Mouse (Mus musculus): ENCODE measurements around the gene Kcnj14. TPM values are rescaled to one million over a fixed set of nuclear protein-coding genes. Genes with fewer than 3 reads are reported as not detected.
A peak's percentile ranks its signal among the peaks of the same experiment; 100 is the strongest.

Gene Kcnj14
- polyA plus RNA-seq, 1 experiment from 2014 or later = 1.2 TPM

DNA sequence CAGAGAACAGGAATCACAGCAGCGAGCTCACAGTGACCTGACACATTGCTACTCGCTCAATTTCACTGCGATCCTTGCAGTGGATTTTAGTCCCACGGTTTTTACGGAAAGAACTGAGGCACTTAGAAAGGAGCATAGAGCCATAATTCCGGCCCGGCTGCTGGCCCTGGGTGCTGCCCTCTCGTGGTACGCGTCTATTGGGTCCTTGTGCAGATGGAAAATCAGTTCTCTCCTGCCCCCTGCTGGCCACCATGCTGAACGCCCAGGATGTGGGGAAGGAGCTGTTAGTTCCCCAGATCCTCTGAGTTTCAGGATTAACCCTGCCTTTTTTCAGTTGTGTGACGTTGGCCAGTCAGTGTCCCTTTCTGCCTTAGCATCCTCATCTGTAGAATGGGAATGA is 23.2 kb downstream of the Kcnj14 start:
- WGBS = 3% methylated on average over 12 of the region's 12 CpGs
- H3K27ac ChIP-seq (ENCODE audit: low read depth, low read length) = no peak overlapping the region
- peak; percentile 56 for ATAC-seq
- H3K9me3 ChIP-seq (ENCODE audit: control insufficient read depth, low read length) = no peaks in the 10 kb centered on the region
- no peaks in the 10 kb centered on the region for H3K27me3 ChIP-seq (replicated peaks; ENCODE audit: control insufficient read depth, insufficient read depth, low read length)
- H3K4me2 ChIP-seq (ENCODE audit: low read length) = no peak overlapping the region; the same call in 1 of the 2 replicates
- no peak overlapping the region for H3K4me3 ChIP-seq (ENCODE audit: low read length)
- no peak overlapping the region for H3K9ac ChIP-seq (ENCODE audit: low read depth, low read length)
- H3K36me3 ChIP-seq (ENCODE audit: control insufficient read depth, insufficient read depth, low read length) = peaks cover 22% of the 10 kb centered on the region
- H3K4me1 ChIP-seq (ENCODE audit: control insufficient read depth, insufficient read depth, low read depth, low read length) = peaks cover 20% of the 10 kb centered on the region

DNA sequence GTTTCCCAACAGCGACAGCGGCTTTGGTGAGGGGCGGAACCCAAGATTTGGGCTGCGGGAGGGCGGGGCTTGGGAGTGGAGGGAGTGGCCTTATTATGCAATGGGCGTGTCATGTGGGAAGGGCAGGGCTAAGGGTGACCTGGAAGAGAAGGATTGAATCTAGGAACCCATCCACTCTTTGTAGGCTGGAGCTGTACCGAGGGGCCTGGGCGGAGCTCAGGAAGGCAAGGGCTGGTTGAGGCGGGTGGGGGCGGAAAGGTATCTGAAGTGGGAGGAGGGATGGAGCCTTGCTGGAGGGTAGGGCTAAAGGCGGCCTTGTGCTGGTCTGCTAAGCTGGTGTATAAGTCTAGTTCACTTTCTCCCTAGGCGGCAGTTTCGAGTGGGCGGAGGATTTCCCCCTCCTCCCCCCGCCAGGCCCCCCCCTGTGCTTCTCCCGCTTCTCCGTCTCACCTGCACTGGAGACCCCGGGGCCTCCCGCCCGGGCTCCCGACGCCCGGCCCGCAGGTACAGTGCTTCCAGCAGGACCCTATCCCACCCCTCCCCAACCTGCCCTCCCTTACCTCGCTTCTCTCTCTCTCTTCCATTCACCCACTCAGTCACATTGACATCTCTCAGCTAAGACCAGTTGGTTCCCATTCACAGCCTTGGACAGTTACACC is 23.9 kb downstream of the Kcnj14 start:
- no peaks in the 10 kb centered on the region for H3K9me3 ChIP-seq (ENCODE audit: control insufficient read depth, low read length)
- no peak overlapping the region; the same call in 1 of the 2 replicates for H3K4me2 ChIP-seq (ENCODE audit: low read length)
- no peak overlapping the region for H3K9ac ChIP-seq (ENCODE audit: low read depth, low read length)
- H3K27me3 ChIP-seq (replicated peaks; ENCODE audit: control insufficient read depth, insufficient read depth, low read length) = no peaks in the 10 kb centered on the region
- H3K27ac ChIP-seq (ENCODE audit: low read depth, low read length) = no peak overlapping the region
- no peak overlapping the region for H3K4me3 ChIP-seq (ENCODE audit: low read length)
- peaks cover 20% of the 10 kb centered on the region for H3K4me1 ChIP-seq (ENCODE audit: control insufficient read depth, insufficient read depth, low read depth, low read length)
- peak; percentile 28; the same call in 1 of the 2 replicates for ATAC-seq
- WGBS = 27% methylated on average over 22 of the region's 25 CpGs
- peaks cover 26% of the 10 kb centered on the region for H3K36me3 ChIP-seq (ENCODE audit: control insufficient read depth, insufficient read depth, low read length)

DNA sequence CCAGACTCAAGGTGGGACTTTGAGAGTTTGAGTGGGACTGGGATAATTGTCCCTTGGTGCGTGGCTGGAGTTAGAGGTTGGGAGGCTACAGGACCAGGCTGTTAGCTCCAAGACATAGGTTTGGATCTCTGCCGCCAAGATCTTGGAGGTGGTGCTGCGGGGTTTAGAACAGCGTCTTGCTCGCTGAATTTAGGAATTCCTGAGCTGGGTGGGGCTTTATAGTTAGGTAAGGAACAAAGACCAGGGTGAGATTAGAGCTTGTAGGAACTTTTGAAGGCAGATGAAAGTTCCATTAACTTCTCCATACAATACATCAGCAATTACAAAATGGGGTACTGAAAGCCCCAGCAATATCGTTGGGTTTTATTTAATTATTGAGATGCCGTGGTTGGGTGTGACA is 24.6 kb downstream of the Kcnj14 start:
- no peak overlapping the region for H3K4me3 ChIP-seq (ENCODE audit: low read length)
- H3K9me3 ChIP-seq (ENCODE audit: control insufficient read depth, low read length) = no peaks in the 10 kb centered on the region
- H3K27me3 ChIP-seq (replicated peaks; ENCODE audit: control insufficient read depth, insufficient read depth, low read length) = no peaks in the 10 kb centered on the region
- H3K36me3 ChIP-seq (ENCODE audit: control insufficient read depth, insufficient read depth, low read length) = peaks cover 31% of the 10 kb centered on the region
- H3K27ac ChIP-seq (ENCODE audit: low read depth, low read length) = no peak overlapping the region
- 47% methylated on average over 7 of the region's 7 CpGs for WGBS
- no peak overlapping the region for H3K9ac ChIP-seq (ENCODE audit: low read depth, low read length)
- H3K4me2 ChIP-seq (ENCODE audit: low read length) = no peak overlapping the region
- H3K4me1 ChIP-seq (ENCODE audit: control insufficient read depth, insufficient read depth, low read depth, low read length) = peaks cover 20% of the 10 kb centered on the region
- no peak for ATAC-seq

DNA sequence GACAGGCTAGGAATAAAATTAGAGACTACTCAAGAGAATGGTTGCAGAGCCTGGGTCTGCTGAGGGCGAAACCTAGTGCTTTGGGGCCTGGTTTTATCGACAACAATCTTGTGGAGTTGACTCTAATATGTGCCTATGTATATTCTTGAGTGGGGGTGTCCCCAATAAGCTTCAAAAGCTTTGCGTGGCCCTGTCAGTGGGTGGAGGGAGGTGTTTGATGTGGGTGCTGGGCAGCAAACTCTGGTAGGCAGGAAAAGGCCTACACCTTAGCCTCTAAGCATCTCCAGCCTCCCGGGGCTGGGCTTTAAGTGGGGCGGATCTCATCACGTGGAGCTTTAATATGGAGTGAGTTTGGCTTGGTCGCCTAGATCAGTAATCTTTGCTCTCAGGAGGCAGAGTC is 25.7 kb downstream of the Kcnj14 start:
- no peaks in the 10 kb centered on the region for H3K27me3 ChIP-seq (replicated peaks; ENCODE audit: control insufficient read depth, insufficient read depth, low read length)
- no peak for ATAC-seq
- 54% methylated on average over 7 of the region's 7 CpGs for WGBS
- peaks cover 40% of the 10 kb centered on the region for H3K36me3 ChIP-seq (ENCODE audit: control insufficient read depth, insufficient read depth, low read length)
- H3K4me3 ChIP-seq (ENCODE audit: low read length) = no peak overlapping the region
- no peak overlapping the region for H3K9ac ChIP-seq (ENCODE audit: low read depth, low read length)
- no peak overlapping the region for H3K27ac ChIP-seq (ENCODE audit: low read depth, low read length)
- peaks cover 20% of the 10 kb centered on the region for H3K4me1 ChIP-seq (ENCODE audit: control insufficient read depth, insufficient read depth, low read depth, low read length)
- H3K9me3 ChIP-seq (ENCODE audit: control insufficient read depth, low read length) = no peaks in the 10 kb centered on the region
- no peak overlapping the region for H3K4me2 ChIP-seq (ENCODE audit: low read length)

DNA sequence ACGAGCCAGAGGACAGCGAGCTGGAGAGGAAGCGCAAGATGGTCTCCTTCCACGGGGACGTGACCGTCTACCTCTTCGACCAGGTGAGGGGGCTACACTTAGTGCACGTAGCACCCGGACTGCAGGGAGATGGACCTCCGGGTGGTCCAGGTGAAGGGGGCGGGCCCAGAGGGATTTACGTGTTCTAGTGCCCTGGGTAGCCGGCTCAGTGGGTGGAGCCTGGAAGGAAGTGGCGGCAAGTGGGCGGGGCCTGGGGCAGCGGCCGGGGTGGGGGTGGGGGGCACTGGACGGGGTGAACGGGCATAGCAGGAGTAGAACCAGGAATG is 26.1 kb downstream of the Kcnj14 start:
- peaks cover 20% of the 10 kb centered on the region for H3K4me1 ChIP-seq (ENCODE audit: control insufficient read depth, insufficient read depth, low read depth, low read length)
- H3K4me2 ChIP-seq (ENCODE audit: low read length) = peak overlapping the region; percentile 54
- peaks cover 45% of the 10 kb centered on the region for H3K36me3 ChIP-seq (ENCODE audit: control insufficient read depth, insufficient read depth, low read length)
- no peak overlapping the region for H3K27ac ChIP-seq (ENCODE audit: low read depth, low read length)
- no peak for ATAC-seq
- WGBS = 4% methylated on average over 19 of the region's 19 CpGs
- peak overlapping the region; percentile 25; the same call in 1 of the 2 replicates for H3K4me3 ChIP-seq (ENCODE audit: low read length)
- H3K9ac ChIP-seq (ENCODE audit: low read depth, low read length) = peak overlapping the region; percentile 63
- H3K27me3 ChIP-seq (replicated peaks; ENCODE audit: control insufficient read depth, insufficient read depth, low read length) = no peaks in the 10 kb centered on the region
- no peaks in the 10 kb centered on the region for H3K9me3 ChIP-seq (ENCODE audit: control insufficient read depth, low read length)

DNA sequence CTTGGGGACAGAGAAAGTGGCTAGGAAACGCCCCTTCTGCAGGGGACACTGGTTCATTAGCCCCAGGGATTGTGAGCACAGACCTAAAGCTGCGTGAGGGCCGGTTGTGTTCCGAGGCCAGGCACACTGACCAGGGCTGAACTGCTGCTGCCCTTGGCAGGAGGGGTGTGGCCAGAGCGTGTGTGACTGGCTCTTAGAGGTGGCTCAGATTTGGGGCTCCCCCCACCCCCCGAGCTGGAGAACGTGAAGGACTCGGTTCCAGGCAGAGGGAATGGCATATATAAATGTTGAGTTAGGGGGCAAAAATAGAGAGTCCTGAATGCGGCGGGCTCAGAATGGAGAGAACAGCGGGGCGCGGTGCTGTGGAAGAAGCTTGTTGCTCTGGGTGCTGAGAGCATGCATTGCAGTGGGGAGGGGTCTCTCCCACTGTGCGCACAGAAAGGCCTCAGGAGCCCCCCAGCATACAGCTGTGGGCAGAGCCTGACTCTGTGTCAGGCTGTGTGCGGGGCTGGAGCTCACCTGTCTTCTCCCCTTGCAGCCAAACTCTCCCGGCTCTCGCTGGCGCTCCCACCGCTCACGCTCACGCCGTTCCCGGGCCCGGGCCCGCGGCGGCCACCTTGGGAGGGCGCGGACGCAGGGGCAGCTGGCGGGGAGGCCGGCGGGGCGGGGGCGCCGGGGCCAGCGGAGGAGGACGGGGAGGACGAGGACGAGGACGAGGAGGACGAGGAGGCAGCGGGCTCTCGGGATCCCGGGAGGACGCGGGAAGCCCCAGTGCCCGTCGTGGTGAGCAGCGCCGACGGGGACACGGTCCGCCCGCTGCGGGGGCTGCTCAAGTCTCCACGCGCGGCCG is 26.7 kb downstream of the Kcnj14 start:
- no peak for ATAC-seq
- peak overlapping the region; percentile 54 for H3K4me2 ChIP-seq (ENCODE audit: low read length)
- peaks cover 50% of the 10 kb centered on the region for H3K36me3 ChIP-seq (ENCODE audit: control insufficient read depth, insufficient read depth, low read length)
- H3K9ac ChIP-seq (ENCODE audit: low read depth, low read length) = peak overlapping the region; percentile 63
- no peak overlapping the region for H3K27ac ChIP-seq (ENCODE audit: low read depth, low read length)
- H3K27me3 ChIP-seq (replicated peaks; ENCODE audit: control insufficient read depth, insufficient read depth, low read length) = no peaks in the 10 kb centered on the region
- peak overlapping the region; percentile 25 for H3K4me3 ChIP-seq (ENCODE audit: low read length)
- no peaks in the 10 kb centered on the region for H3K9me3 ChIP-seq (ENCODE audit: control insufficient read depth, low read length)
- peaks cover 20% of the 10 kb centered on the region for H3K4me1 ChIP-seq (ENCODE audit: control insufficient read depth, insufficient read depth, low read depth, low read length)
- WGBS = 2% methylated on average over 57 of the region's 60 CpGs

DNA sequence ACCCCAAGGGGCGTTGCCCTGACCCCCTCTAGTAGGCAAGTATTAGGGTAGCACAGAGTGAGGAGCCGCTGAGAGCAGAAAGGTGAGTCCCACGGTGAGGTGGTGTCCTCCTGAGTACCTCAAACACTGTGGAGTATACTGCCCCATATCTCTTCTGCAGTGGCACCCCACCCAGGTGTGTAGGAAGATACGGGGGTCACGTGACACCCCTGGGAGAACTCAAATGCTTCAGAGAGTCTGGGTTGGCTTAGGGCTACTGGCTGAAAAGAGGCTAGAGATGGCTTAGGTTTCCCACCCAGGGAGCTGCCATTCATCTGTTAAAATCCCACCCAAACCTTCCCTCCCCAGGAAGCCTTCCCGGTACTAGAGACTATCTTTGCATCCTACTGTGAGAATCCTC is 27.6 kb downstream of the Kcnj14 start:
- no peak overlapping the region for H3K4me2 ChIP-seq (ENCODE audit: low read length)

DNA sequence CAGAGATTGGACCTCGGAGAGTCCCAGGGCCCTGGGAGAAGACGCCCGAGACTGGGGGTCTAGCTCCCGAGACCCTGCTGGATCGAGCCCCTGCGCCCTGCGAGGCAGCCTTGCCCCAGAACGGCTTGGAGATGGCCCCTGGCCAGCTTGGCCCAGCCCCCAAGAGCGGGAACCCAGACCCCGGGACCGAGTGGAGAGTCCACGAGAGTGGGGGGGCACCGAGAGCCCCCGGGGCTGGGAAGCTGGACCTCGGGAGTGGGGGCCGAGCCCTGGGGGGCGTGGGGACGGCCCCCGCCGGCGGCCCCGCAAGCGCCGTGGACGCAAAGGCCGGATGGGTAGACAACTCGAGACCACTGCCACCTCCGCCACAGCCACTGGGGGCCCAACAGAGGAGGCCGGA is 29.6 kb downstream of the Kcnj14 start:
- ATAC-seq = no peak
- no peak overlapping the region for H3K4me2 ChIP-seq (ENCODE audit: low read length)
- H3K27me3 ChIP-seq (replicated peaks; ENCODE audit: control insufficient read depth, insufficient read depth, low read length) = no peaks in the 10 kb centered on the region
- no peaks in the 10 kb centered on the region for H3K9me3 ChIP-seq (ENCODE audit: control insufficient read depth, low read length)
- H3K4me3 ChIP-seq (ENCODE audit: low read length) = no peak overlapping the region
- no peak overlapping the region; the same call in 1 of the 2 replicates for H3K9ac ChIP-seq (ENCODE audit: low read depth, low read length)
- peaks cover 18% of the 10 kb centered on the region for H3K4me1 ChIP-seq (ENCODE audit: control insufficient read depth, insufficient read depth, low read depth, low read length)
- H3K36me3 ChIP-seq (ENCODE audit: control insufficient read depth, insufficient read depth, low read length) = peaks cover 58% of the 10 kb centered on the region
- WGBS = 95% methylated on average over 29 of the region's 29 CpGs
- no peak overlapping the region for H3K27ac ChIP-seq (ENCODE audit: low read depth, low read length)

More for the DNA sequence above, 27.6 kb downstream of the Kcnj14 start:
- H3K4me3 ChIP-seq (ENCODE audit: low read length) = no peak overlapping the region
- 50% methylated on average over 6 of the region's 6 CpGs for WGBS
- H3K9ac ChIP-seq (ENCODE audit: low read depth, low read length) = peak overlapping the region; percentile 6; the same call in 1 of the 2 replicates
- H3K4me1 ChIP-seq (ENCODE audit: control insufficient read depth, insufficient read depth, low read depth, low read length) = peaks cover 20% of the 10 kb centered on the region
- no peak for ATAC-seq
- no peaks in the 10 kb centered on the region for H3K27me3 ChIP-seq (replicated peaks; ENCODE audit: control insufficient read depth, insufficient read depth, low read length)
- H3K9me3 ChIP-seq (ENCODE audit: control insufficient read depth, low read length) = no peaks in the 10 kb centered on the region
- no peak overlapping the region for H3K27ac ChIP-seq (ENCODE audit: low read depth, low read length)
- peaks cover 50% of the 10 kb centered on the region for H3K36me3 ChIP-seq (ENCODE audit: control insufficient read depth, insufficient read depth, low read length)

DNA sequence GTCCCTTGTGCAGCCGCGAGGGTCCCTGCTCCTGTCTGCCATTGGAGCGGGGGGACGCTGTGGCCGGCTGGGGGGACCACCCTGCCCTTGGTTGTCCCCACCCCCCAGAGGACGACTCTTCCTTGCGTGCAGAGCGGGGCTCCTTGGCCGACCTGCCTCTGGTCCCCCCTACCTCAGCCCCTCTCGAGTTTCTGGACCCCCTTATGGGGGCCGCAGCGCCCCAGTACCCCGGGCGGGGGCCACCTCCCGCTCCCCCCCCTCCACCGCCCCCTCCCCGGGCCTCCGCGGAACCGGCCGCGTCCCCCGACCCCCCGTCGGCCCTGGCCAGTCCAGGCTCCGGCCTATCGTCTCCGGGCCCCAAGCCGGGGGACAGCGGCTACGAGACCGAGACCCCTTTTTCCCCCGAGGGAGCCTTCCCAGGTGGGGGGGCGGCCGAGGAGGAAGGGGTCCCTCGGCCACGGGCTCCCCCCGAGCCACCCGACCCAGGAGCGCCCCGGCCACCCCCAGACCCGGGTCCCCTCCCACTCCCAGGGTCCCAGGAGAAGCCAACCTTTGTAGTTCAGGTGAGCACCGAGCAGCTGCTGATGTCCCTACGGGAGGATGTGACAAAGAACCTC is 30.5 kb downstream of the Kcnj14 start:
- no peak overlapping the region for H3K9ac ChIP-seq (ENCODE audit: low read depth, low read length)
- no peak overlapping the region for H3K4me2 ChIP-seq (ENCODE audit: low read length)
- H3K4me3 ChIP-seq (ENCODE audit: low read length) = no peak overlapping the region
- no peak overlapping the region for H3K27ac ChIP-seq (ENCODE audit: low read depth, low read length)
- H3K4me1 ChIP-seq (ENCODE audit: control insufficient read depth, insufficient read depth, low read depth, low read length) = peaks cover 18% of the 10 kb centered on the region
- H3K27me3 ChIP-seq (replicated peaks; ENCODE audit: control insufficient read depth, insufficient read depth, low read length) = no peaks in the 10 kb centered on the region
- no peaks in the 10 kb centered on the region for H3K9me3 ChIP-seq (ENCODE audit: control insufficient read depth, low read length)
- 90% methylated on average over 36 of the region's 44 CpGs for WGBS
- no peak for ATAC-seq
- peaks cover 67% of the 10 kb centered on the region for H3K36me3 ChIP-seq (ENCODE audit: control insufficient read depth, insufficient read depth, low read length)

All from hindbrain, embryonic 16.5 days (tissue).